Comparison of ENCODE assay signal across 9 mouse cellular contexts in genomic region chr7:83774721-83775120, GRCm38 (mm10). TPM values are rescaled to one million over a fixed set of nuclear protein-coding genes. Genes with fewer than 3 reads are reported as not detected.
DNase-seq lines count a peak whose midpoint lies in the region; ATAC-seq and TF ChIP-seq lines count a peak whose summit lies in the region.
"Had no signal": no experiment of that assay in that cellular context is flagged by ENCODE, and none has a peak within 500 bp of the region (broad histone marks: within the 10 kb centered on the region; RNA-seq: fewer than 3 reads in every experiment).

No protein-coding gene starts in this region.

- 16% methylated on average over 5 of the region's 5 CpGs for WGBS in kidney, adult 2 months
- WGBS in kidney, embryonic 16.5 days, result 27% methylated on average over 5 of the region's 5 CpGs

- no peaks in the 10 kb centered on the region for H3K36me3 ChIP-seq in kidney, adult 2 months (ENCODE audit: control insufficient read depth, insufficient read depth, low read length)
- no peaks in the 10 kb centered on the region for H3K36me3 ChIP-seq in kidney, embryonic 16.5 days (ENCODE audit: insufficient read depth, low read length)

- no peak overlapping the region for H3K4me3 ChIP-seq in kidney, adult 2 months (ENCODE audit: insufficient read depth, low read depth, low read length)
- no peak overlapping the region for H3K4me3 ChIP-seq in kidney, embryonic 16.5 days (ENCODE audit: low read length)

- no peaks in the 10 kb centered on the region for H3K9me3 ChIP-seq in kidney, embryonic 16.5 days (ENCODE audit: low read length)

- DNase-seq in kidney, adult 2 months, result peak; percentile 20
- DNase-seq in B cell, adult 2 months, result peak; percentile 36 to 37
- DNase-seq in adipocyte (ENCODE audit: low spot score), result peak; percentile 23
- peak; percentile 6 for DNase-seq in left cerebral cortex, adult 18-20 months (ENCODE audit: low spot score in 2 of 2)
- DNase-seq in skeletal muscle tissue, adult 2 months (ENCODE audit: low read depth, low spot score), result peak; percentile 22

- no peaks in the 10 kb centered on the region; the same call in 1 of the 2 replicates for H3K27me3 ChIP-seq in kidney, adult 2 months (replicated peaks; ENCODE audit: control insufficient read depth, insufficient read depth, low read length)
- H3K27me3 ChIP-seq in kidney, embryonic 16.5 days (ENCODE audit: insufficient read depth, low read length), result no peaks in the 10 kb centered on the region

- TF ChIP-seq CTCF in kidney, adult 2 months (conservative IDR thresholded peaks at IDR 0.05; ENCODE audit: insufficient read depth, insufficient read length, low read depth, low read length), result peak; percentile 42

- no peak overlapping the region for H3K4me2 ChIP-seq in kidney, embryonic 16.5 days (replicated peaks; ENCODE audit: low read depth, low read length)

- no peak overlapping the region for H3K9ac ChIP-seq in kidney, embryonic 16.5 days (replicated peaks; ENCODE audit: low read length)

- no peak for TF ChIP-seq POLR2A in kidney, adult 2 months (IDR thresholded peaks at IDR 0.05; ENCODE audit: low read depth, low read length)

- ATAC-seq in kidney, embryonic 16.5 days (ENCODE audit: low FRiP score, low TSS enrichment), result no peak
- peak; percentile 75 for ATAC-seq in granulocyte monocyte progenitor cell, adult 5-6 weeks (replicated peaks; ENCODE audit: poor library complexity, severe bottlenecking)
- ATAC-seq in megakaryocyte-erythroid progenitor cell, adult 5-6 weeks (replicated peaks; ENCODE audit: low FRiP score, low TSS enrichment, poor library complexity, severe bottlenecking), result no peak

- no peak overlapping the region for H3K27ac ChIP-seq in kidney, adult 2 months (ENCODE audit: insufficient read depth, low read depth, low read length)
- H3K27ac ChIP-seq in kidney, embryonic 16.5 days (ENCODE audit: low read length), result no peak overlapping the region

- no peaks in the 10 kb centered on the region for H3K4me1 ChIP-seq in kidney, adult 2 months (ENCODE audit: control insufficient read depth, insufficient read depth, low read length)
- no peaks in the 10 kb centered on the region for H3K4me1 ChIP-seq in kidney, embryonic 16.5 days (ENCODE audit: insufficient read depth, low read length)

RNA-seq across cellular contexts. Expression of gene Cfap161, which starts 20.0 kb away (rescaled TPM):
- polyA plus RNA-seq in kidney, adult 2 months (2012; rRNA removed), result not detected in 2 replicates
- polyA plus RNA-seq in kidney, embryonic 16.5 days (2015; fragmentation: Nextera tagmentation; extraction: Ambion mirVana), result 0.11 TPM in 1 of 2 replicates, not detected in the other
- not detected in 2 replicates for total RNA-seq in granulocyte monocyte progenitor cell, adult 5-6 weeks (2014; fragmentation: Nextera tagmentation)
- total RNA-seq in granulocyte monocyte progenitor cell, adult 5-6 weeks (2017), result not detected in 2 replicates
- total RNA-seq in left cerebral cortex, adult 18-20 months (2021), result under 1 TPM; 0.70 to 1.00 TPM
- total RNA-seq in megakaryocyte-erythroid progenitor cell, adult 5-6 weeks (2014; fragmentation: Nextera tagmentation), result not detected in 2 replicates
- total RNA-seq in megakaryocyte-erythroid progenitor cell, adult 5-6 weeks (2017), result not detected in 2 replicates
- polyA plus RNA-seq: large intestine, adult 2 months had no signal

RNA-seq across cellular contexts. Expression of gene Il16, which starts 29.2 kb away (rescaled TPM):
- polyA plus RNA-seq in kidney, adult 2 months (2012; rRNA removed), result 3.1 and 6.9 TPM in 2 replicates
- 4.5 and 5.1 TPM in 2 replicates for polyA plus RNA-seq in kidney, embryonic 16.5 days (2015; fragmentation: Nextera tagmentation; extraction: Ambion mirVana)
- 43.0 and 52.2 TPM in 2 replicates for total RNA-seq in granulocyte monocyte progenitor cell, adult 5-6 weeks (2014; fragmentation: Nextera tagmentation)
- 66.4 and 71.5 TPM in 2 replicates for total RNA-seq in granulocyte monocyte progenitor cell, adult 5-6 weeks (2017)
- total RNA-seq in left cerebral cortex, adult 18-20 months (2021), result 1 to 10 TPM; 2.3 to 2.5 TPM
- total RNA-seq in megakaryocyte-erythroid progenitor cell, adult 5-6 weeks (2014; fragmentation: Nextera tagmentation), result 11.0 and 12.1 TPM in 2 replicates
- total RNA-seq in megakaryocyte-erythroid progenitor cell, adult 5-6 weeks (2017), result 11.0 and 12.9 TPM in 2 replicates
